Mouse (Mus musculus) MEL (cell line): ENCODE measurements around the gene Tfap4. TPM values are rescaled to one million over a fixed set of nuclear protein-coding genes. Genes with fewer than 3 reads are reported as not detected.

Experiments used
- DNase-seq: peaks from one replicate; pipeline ENCODE4 v3.0.0; 2011; ENCODE audit warnings: low read depth, low spot score
- H3K27ac ChIP-seq: 2 replicates; pipeline ENCODE4 v1.5.1; 2012; ENCODE audit warnings: low read depth, mild to moderate bottlenecking, control low read depth, low read length, moderate library complexity; ENCODE audit not compliant: control insufficient read depth
- H3K27me3 ChIP-seq, 2 experiments: fragments of 150-350 bp in 1 of 2; sonication (generic) in 1 of 2; 2 replicates each; pipeline ENCODE4 v1.6.1; 2012; ENCODE audit warnings: low read length in 2 of 2, mild to moderate bottlenecking in 2 of 2, improper control_type of control experiment in 1 of 2, moderate library complexity in 1 of 2; ENCODE audit not compliant: insufficient read depth in 2 of 2, control insufficient read depth in 1 of 2
- H3K36me3 ChIP-seq, 2 experiments: 2 replicates each; pipeline ENCODE4 v1.6.1; 2012 to 2014; ENCODE audit warnings: low read length in 2 of 2, improper control_type of control experiment in 1 of 2, inconsistent platforms in 1 of 2, mild to moderate bottlenecking in 1 of 2; ENCODE audit not compliant: insufficient read depth in 2 of 2, control insufficient read depth in 1 of 2
- H3K4me1 ChIP-seq, 2 experiments: fragments of 150-350 bp in 1 of 2; sonication (generic) in 1 of 2; 2 replicates each; pipeline ENCODE4 v1.6.1; 2012; ENCODE audit warnings: low read length in 2 of 2, improper control_type of control experiment in 1 of 2, mild to moderate bottlenecking in 1 of 2; ENCODE audit not compliant: insufficient read depth in 2 of 2, control insufficient read depth in 1 of 2
- H3K4me3 ChIP-seq, 2 experiments: fragments of 150-350 bp in 1 of 2; sonication (generic) in 1 of 2; 2 replicates each; pipeline ENCODE4 v1.5.1; 2012; ENCODE audit warnings: low read depth in 2 of 2, low read length in 2 of 2, mild to moderate bottlenecking in 2 of 2, moderate library complexity in 2 of 2, control low read depth in 1 of 2, improper control_type of control experiment in 1 of 2; ENCODE audit not compliant: control insufficient read depth in 1 of 2, insufficient read depth in 1 of 2
- H3K79me2 ChIP-seq: 2 replicates; pipeline ENCODE4 v1.6.1; 2012; ENCODE audit warnings: mild to moderate bottlenecking, low read length, moderate library complexity; ENCODE audit not compliant: control insufficient read depth, poor library complexity, insufficient read depth
- H3K9ac ChIP-seq: 2 replicates; pipeline ENCODE4 v1.6.1; 2012; ENCODE audit warnings: low read depth, mild to moderate bottlenecking, control low read depth, low read length, moderate library complexity; ENCODE audit not compliant: control insufficient read depth, poor library complexity, severe bottlenecking
- H3K9me3 ChIP-seq: fragments of 150-350 bp; sonication (generic); replicated peaks from 2 replicates; pipeline ENCODE4 v1.6.1; 2012; ENCODE audit warnings: mild to moderate bottlenecking, low read length, improper control_type of control experiment, moderate library complexity; ENCODE audit not compliant: insufficient read depth
- BHLHE40 ChIP-seq: IDR thresholded peaks from 2 replicates; pipeline ENCODE4 v1.6.1; 2012; ENCODE audit warnings: low read depth, mild to moderate bottlenecking, inconsistent platforms, low read length, improper control_type of control experiment, borderline replicate concordance
- CHD1 ChIP-seq: IDR thresholded peaks from 2 replicates; pipeline ENCODE4 v1.6.1; 2012; ENCODE audit warnings: low read depth, mild to moderate bottlenecking, inconsistent platforms, low read length, improper control_type of control experiment
- CHD2 ChIP-seq: IDR thresholded peaks from 2 replicates; pipeline ENCODE4 v1.6.1; 2011; ENCODE audit warnings: low read length, improper control_type of control experiment
- CTCF ChIP-seq, 3 experiments: IDR thresholded peaks in 2 of 3; conservative IDR thresholded peaks in 1 of 3; 2 replicates each; pipeline ENCODE4 v1.5.1; 2011 to 2012; ENCODE audit warnings: low read length in 3 of 3, low read depth in 2 of 3, mild to moderate bottlenecking in 2 of 3, improper control_type of control experiment in 1 of 3, inconsistent platforms in 1 of 3, mixed read lengths in 1 of 3, moderate library complexity in 1 of 3; ENCODE audit not compliant: control insufficient read depth in 1 of 3, insufficient read depth in 1 of 3, poor library complexity in 1 of 3, severe bottlenecking in 1 of 3
- E2F4 ChIP-seq: IDR thresholded peaks from 2 replicates; pipeline ENCODE4 v1.6.1; 2011; ENCODE audit warnings: low read depth, low read length, improper control_type of control experiment, borderline replicate concordance
- ELF1 ChIP-seq: IDR thresholded peaks from 2 replicates; pipeline ENCODE4 v1.6.1; 2014; ENCODE audit warnings: low read depth, mild to moderate bottlenecking, inconsistent platforms, low read length, improper control_type of control experiment, moderate library complexity
- ETS1 ChIP-seq: IDR thresholded peaks from 2 replicates; pipeline ENCODE4 v1.6.1; 2012; ENCODE audit warnings: low read depth, mild to moderate bottlenecking, inconsistent platforms, low read length, improper control_type of control experiment, moderate library complexity
- GABPA ChIP-seq: IDR thresholded peaks from 2 replicates; pipeline ENCODE4 v1.6.1; 2012; ENCODE audit warnings: low read depth, mild to moderate bottlenecking, inconsistent platforms, low read length, improper control_type of control experiment, moderate library complexity
- GATA1 ChIP-seq: IDR thresholded peaks from 2 replicates; pipeline ENCODE4 v1.6.1; 2011; ENCODE audit warnings: low read depth, low read length, improper control_type of control experiment
- HCFC1 ChIP-seq: IDR thresholded peaks from 2 replicates; pipeline ENCODE4 v1.6.1; 2012; ENCODE audit warnings: low read depth, mild to moderate bottlenecking, inconsistent platforms, low read length, improper control_type of control experiment, moderate library complexity
- JUND ChIP-seq: IDR thresholded peaks from 2 replicates; pipeline ENCODE4 v1.6.1; 2011; ENCODE audit warnings: low read depth, mild to moderate bottlenecking, improper control_type of control experiment, low read length
- MAFK ChIP-seq: IDR thresholded peaks from 2 replicates; pipeline ENCODE4 v1.6.1; 2011; ENCODE audit warnings: low read depth, mild to moderate bottlenecking, low read length, improper control_type of control experiment, borderline replicate concordance
- MAX ChIP-seq: IDR thresholded peaks from 2 replicates; pipeline ENCODE4 v1.6.1; 2011; ENCODE audit warnings: low read length, improper control_type of control experiment
- MAZ ChIP-seq: IDR thresholded peaks from 2 replicates; pipeline ENCODE4 v1.6.1; 2012; ENCODE audit warnings: low read depth, mild to moderate bottlenecking, inconsistent platforms, low read length, improper control_type of control experiment
- MYC ChIP-seq: IDR thresholded peaks from 2 replicates; pipeline ENCODE4 v1.6.1; 2011; ENCODE audit warnings: low read depth, mild to moderate bottlenecking, low read length, improper control_type of control experiment, moderate library complexity
- NELFE ChIP-seq: IDR thresholded peaks from 2 replicates; pipeline ENCODE4 v1.6.1; 2011; ENCODE audit warnings: low read depth, low read length, improper control_type of control experiment
- POLR2A ChIP-seq, 2 experiments: IDR thresholded peaks; 2 replicates each; pipeline ENCODE4 v1.6.1; 2011 to 2012; ENCODE audit warnings: low read length in 2 of 2, mild to moderate bottlenecking in 2 of 2, control low read depth in 1 of 2, improper control_type of control experiment in 1 of 2, low read depth in 1 of 2, moderate library complexity in 1 of 2; ENCODE audit not compliant: control insufficient read depth in 1 of 2, insufficient read depth in 1 of 2, poor library complexity in 1 of 2
- POLR2AphosphoS2 ChIP-seq: IDR thresholded peaks from 2 replicates; pipeline ENCODE4 v1.6.1; 2011; ENCODE audit warnings: low read length, improper control_type of control experiment
- POLR2AphosphoS5 ChIP-seq: IDR thresholded peaks from 2 replicates; pipeline ENCODE4 v1.6.1; 2012; ENCODE audit warnings: low read depth, borderline replicate concordance, mild to moderate bottlenecking, inconsistent platforms, low read length, moderate library complexity, mixed read lengths
- SIN3A ChIP-seq: IDR thresholded peaks from 2 replicates; pipeline ENCODE4 v1.6.1; 2012; ENCODE audit warnings: low read length, improper control_type of control experiment, inconsistent platforms
- SMC3 ChIP-seq: IDR thresholded peaks from 2 replicates; pipeline ENCODE4 v1.6.1; 2011; ENCODE audit warnings: low read depth, low read length, improper control_type of control experiment
- TAL1 ChIP-seq: IDR thresholded peaks from 2 replicates; pipeline ENCODE4 v1.6.1; 2012; ENCODE audit warnings: mild to moderate bottlenecking, inconsistent platforms, low read length, moderate library complexity, mixed read lengths
- TCF12 ChIP-seq: IDR thresholded peaks from 2 replicates; pipeline ENCODE4 v1.6.1; 2014; ENCODE audit warnings: low read depth, mild to moderate bottlenecking, inconsistent platforms, low read length, improper control_type of control experiment, moderate library complexity
- UBTF ChIP-seq: IDR thresholded peaks from 2 replicates; pipeline ENCODE4 v1.6.1; 2012; ENCODE audit warnings: low read depth, mild to moderate bottlenecking, inconsistent platforms, low read length, improper control_type of control experiment, moderate library complexity, borderline replicate concordance; ENCODE audit not compliant: insufficient read depth
- USF1 ChIP-seq: IDR thresholded peaks from 2 replicates; pipeline ENCODE4 v1.6.1; 2014; ENCODE audit warnings: low read depth, mild to moderate bottlenecking, inconsistent platforms, low read length, improper control_type of control experiment, moderate library complexity
- ZC3H11A ChIP-seq: IDR thresholded peaks from 2 replicates; pipeline ENCODE4 v1.6.1; 2012; ENCODE audit warnings: low read depth, mild to moderate bottlenecking, inconsistent platforms, low read length, improper control_type of control experiment
- ZKSCAN1 ChIP-seq: IDR thresholded peaks from 2 replicates; pipeline ENCODE4 v1.6.1; 2012; ENCODE audit warnings: low read depth, mild to moderate bottlenecking, inconsistent platforms, low read length, improper control_type of control experiment, moderate library complexity
- ZMIZ1 ChIP-seq: IDR thresholded peaks from 2 replicates; pipeline ENCODE4 v1.6.1; 2012; ENCODE audit warnings: low read depth, mild to moderate bottlenecking, inconsistent platforms, low read length, improper control_type of control experiment, moderate library complexity
- ZNF384 ChIP-seq: IDR thresholded peaks from 2 replicates; pipeline ENCODE4 v1.6.1; 2012; ENCODE audit warnings: low read depth, mild to moderate bottlenecking, inconsistent platforms, low read length, improper control_type of control experiment
- polyA plus RNA-seq, 2 experiments: library from polyadenylated mRNA; stranded (reverse) in 1 of 2; unstranded in 1 of 2; fragments of >175 nt in 1 of 2; fragments of >200 nt in 1 of 2; gene quantifications; 2 replicates each; pipeline versions ENCODE4 v1.2.1 to v1.2.4; 2012; ENCODE audit warnings: low replicate concordance in 2 of 2, low read depth in 1 of 2; ENCODE audit not compliant: insufficient read length in 2 of 2, insufficient read depth in 1 of 2, missing spikeins in 1 of 2
- total RNA-seq: library from RNA; depleted of rRNA; stranded (reverse); fragments of 300-350 nt; gene quantifications from 2 replicates; pipeline ENCODE4 v1.2.3, GENCODE M21; 2012

Tfap4 gene
- total and polyA plus RNA-seq, 3 experiments = 26.2 to 217 (median 40.3) TPM

DNA sequence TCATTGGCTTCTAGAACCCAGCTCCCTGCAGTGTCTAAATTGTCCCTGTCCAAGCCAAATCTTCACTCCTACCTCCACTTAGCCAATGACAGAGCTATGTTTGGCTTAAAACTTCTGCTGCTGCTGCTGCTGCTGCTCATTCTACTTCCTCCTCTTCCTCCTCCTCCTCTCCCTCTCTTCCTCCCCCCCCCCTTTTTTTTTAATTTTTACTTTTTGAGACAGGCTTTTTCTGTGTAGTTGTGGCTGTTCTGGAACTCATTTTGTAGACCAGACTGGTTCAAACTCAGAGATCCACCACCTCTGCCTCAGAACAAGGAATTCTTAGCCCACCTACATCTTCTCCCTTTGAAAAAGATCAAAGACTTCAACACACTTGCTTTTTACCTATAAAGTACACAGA lies 57.1 kb downstream of the Tfap4 start:
- Histone ChIP-seq H3K36me3 (no peaks in the 10 kb centered on the region), H3K4me3 (no peak overlapping the region), H3K9me3 (no peaks in the 10 kb centered on the region), H3K27me3 (no peaks in the 10 kb centered on the region), H3K4me1 (no peaks in the 10 kb centered on the region), H3K79me2 (no peaks in the 10 kb centered on the region), H3K27ac (no peak overlapping the region), H3K9ac (no peak overlapping the region)
- no peak for DNase-seq
- no peak for TF ChIP-seq ZC3H11A
- no peak for TF ChIP-seq ZNF384
- TF ChIP-seq TCF12 = no peak
- no peak for TF ChIP-seq POLR2AphosphoS2
- no peak for TF ChIP-seq GABPA
- TF ChIP-seq POLR2AphosphoS5 = no peak
- TF ChIP-seq CTCF (IDR thresholded peaks at IDR 0.05 in 2 of 3, conservative IDR thresholded peaks at IDR 0.05 in 1 of 3; ENCODE audit: control insufficient read depth in 1 of 3, insufficient read depth in 1 of 3, low read depth in 2 of 3, low read length in 3 of 3, poor library complexity in 1 of 3, severe bottlenecking in 1 of 3) = no peak
- no peak for TF ChIP-seq POLR2A (IDR thresholded peaks at IDR 0.05; ENCODE audit: control insufficient read depth in 1 of 2, insufficient read depth in 1 of 2, low read depth in 1 of 2, low read length in 2 of 2, poor library complexity in 1 of 2)
- no peak for TF ChIP-seq ZKSCAN1
- TF ChIP-seq ZMIZ1 = no peak
- no peak for TF ChIP-seq UBTF
- TF ChIP-seq MAX = no peak
- no peak for TF ChIP-seq NELFE
- no peak for TF ChIP-seq ETS1
- no peak for TF ChIP-seq MAZ
- no peak for TF ChIP-seq CHD2
- TF ChIP-seq GATA1 = no peak
- no peak for TF ChIP-seq BHLHE40
- TF ChIP-seq JUND = no peak

DNA sequence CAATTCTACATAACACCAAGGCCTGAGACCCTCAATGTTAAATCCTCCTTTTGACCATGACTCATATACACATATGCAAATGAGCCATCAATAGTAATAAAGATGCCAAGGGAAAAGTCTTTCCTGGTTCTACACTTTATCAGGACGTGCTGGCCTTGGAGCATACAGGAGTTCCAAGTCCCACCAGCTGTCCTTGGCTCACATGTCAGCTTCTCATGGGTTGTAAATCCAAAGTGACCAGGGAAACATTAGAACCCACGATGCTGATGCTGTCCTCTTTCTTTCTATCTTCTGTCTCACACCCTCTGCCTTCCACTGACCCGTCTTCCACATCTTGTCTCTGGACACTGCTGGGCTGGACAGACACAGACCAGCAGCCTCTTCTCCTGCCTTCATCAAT lies 58.0 kb downstream of the Tfap4 start:
- Histone ChIP-seq H3K4me3 (no peak overlapping the region), H3K27me3 (no peaks in the 10 kb centered on the region), H3K9ac (no peak overlapping the region), H3K27ac (no peak overlapping the region), H3K4me1 (no peaks in the 10 kb centered on the region), H3K36me3 (no peaks in the 10 kb centered on the region), H3K79me2 (no peaks in the 10 kb centered on the region), H3K9me3 (no peaks in the 10 kb centered on the region)
- no peak for DNase-seq
- TF ChIP-seq ELF1 (no peak), SIN3A (no peak), CTCF (IDR thresholded peaks at IDR 0.05 in 2 of 3, conservative IDR thresholded peaks at IDR 0.05 in 1 of 3; ENCODE audit: control insufficient read depth in 1 of 3, insufficient read depth in 1 of 3, low read depth in 2 of 3, low read length in 3 of 3, poor library complexity in 1 of 3, severe bottlenecking in 1 of 3) (no peak), POLR2AphosphoS2 (no peak), E2F4 (no peak), MAFK (no peak), CHD1 (no peak), HCFC1 (no peak), GATA1 (no peak), TCF12 (no peak), JUND (no peak), MYC (no peak), ZNF384 (no peak), USF1 (no peak), ZMIZ1 (no peak), ZKSCAN1 (no peak), MAX (no peak), SMC3 (no peak), TAL1 (no peak), ZC3H11A (no peak)
